Mouse (Mus musculus) large intestine, adult 2 months (tissue): ENCODE measurements around the gene Slc26a10. TPM values are rescaled to one million over a fixed set of nuclear protein-coding genes. Genes with fewer than 3 reads are reported as not detected.

ENCODE experiments used
- polyA plus RNA-seq: library from polyadenylated mRNA; depleted of rRNA; stranded (reverse); fragments of >200 nt; gene quantifications from 2 replicates; pipeline ENCODE4 v1.2.3, GENCODE M21; 2012; rRNA removed

The Slc26a10 gene
- polyA plus RNA-seq, 1 experiment, result 0.90 TPM

Other genes starting within 250 kb of the Slc26a10 start
- gene Ctdsp2, start 201.9 kb downstream of the Slc26a10 start, polyA plus RNA-seq, result 123 TPM in 2 replicates
- 1.5 and 2.1 TPM in 2 replicates for gene Avil, start 179.9 kb downstream of the Slc26a10 start, polyA plus RNA-seq
- 39.0 and 39.4 TPM in 2 replicates for gene Tsfm, start 149.8 kb downstream of the Slc26a10 start, polyA plus RNA-seq
- 20.7 and 22.6 TPM in 2 replicates for gene Mettl1, start 139.2 kb downstream of the Slc26a10 start, polyA plus RNA-seq
- 1.4 TPM in 2 replicates for gene Eef1akmt3, start 139.1 kb downstream of the Slc26a10 start, polyA plus RNA-seq
- 0.22 and 0.27 TPM in 2 replicates for gene Cyp27b1, start 132.4 kb downstream of the Slc26a10 start, polyA plus RNA-seq
- 3.2 and 3.5 TPM in 2 replicates for gene March9, start 120.5 kb downstream of the Slc26a10 start, polyA plus RNA-seq
- gene Cdk4, start 117.1 kb downstream of the Slc26a10 start, polyA plus RNA-seq, result 228 and 258 TPM in 2 replicates
- gene Tspan31, start 110.4 kb downstream of the Slc26a10 start, polyA plus RNA-seq, result 73.8 and 85.4 TPM in 2 replicates
- 4.0 and 7.1 TPM in 2 replicates for gene Agap2, start 105.4 kb downstream of the Slc26a10 start, polyA plus RNA-seq
- 71.3 and 102 TPM in 2 replicates for gene Os9, start 59.5 kb downstream of the Slc26a10 start, polyA plus RNA-seq
- 247 and 361 TPM in 2 replicates for gene B4galnt1, start 15.4 kb downstream of the Slc26a10 start, polyA plus RNA-seq
- 16.0 and 20.5 TPM in 2 replicates for gene Arhgef25, start 9.4 kb upstream of the Slc26a10 start, polyA plus RNA-seq
- gene Dtx3, start 15.1 kb upstream of the Slc26a10 start, polyA plus RNA-seq, result 38.0 and 47.9 TPM in 2 replicates
- gene Pip4k2c, start 30.9 kb upstream of the Slc26a10 start, polyA plus RNA-seq, result 38.9 and 42.6 TPM in 2 replicates
- 1.2 and 2.0 TPM in 2 replicates for gene Kif5a, start 82.7 kb upstream of the Slc26a10 start, polyA plus RNA-seq
- gene Dctn2, start 85.7 kb upstream of the Slc26a10 start, polyA plus RNA-seq, result 181 and 201 TPM in 2 replicates
- gene Mbd6, start 108.4 kb upstream of the Slc26a10 start, polyA plus RNA-seq, result 27.9 and 36.8 TPM in 2 replicates
- gene Mars, start 131.1 kb upstream of the Slc26a10 start, polyA plus RNA-seq, result 43.8 and 63.0 TPM in 2 replicates
- gene Arhgap9, start 141.3 kb upstream of the Slc26a10 start, polyA plus RNA-seq, result 10.0 and 11.3 TPM in 2 replicates
- 5.1 and 8.9 TPM in 2 replicates for gene Gli1, start 161.3 kb upstream of the Slc26a10 start, polyA plus RNA-seq
- gene Inhbe, start 173.8 kb upstream of the Slc26a10 start, polyA plus RNA-seq, result not detected in 2 replicates
- gene Inhbc, start 189.8 kb upstream of the Slc26a10 start, polyA plus RNA-seq, result not detected in 2 replicates
- gene R3hdm2, start 199.7 kb upstream of the Slc26a10 start, polyA plus RNA-seq, result 47.2 and 49.4 TPM in 2 replicates